Mouse (Mus musculus): Measurements from ENCODE around the gene Ifnz. TPM values are rescaled to one million over a fixed set of nuclear protein-coding genes. Genes with fewer than 3 reads are reported as not detected.
"Not testable (repeated sequence)": the region's sequence is repeated elsewhere in the genome, so short reads cannot be mapped to it uniquely, and the experiment has no call there.

Gene Ifnz
- polyA plus RNA-seq, 1 experiment from 2014 or later: not detected

DNA sequence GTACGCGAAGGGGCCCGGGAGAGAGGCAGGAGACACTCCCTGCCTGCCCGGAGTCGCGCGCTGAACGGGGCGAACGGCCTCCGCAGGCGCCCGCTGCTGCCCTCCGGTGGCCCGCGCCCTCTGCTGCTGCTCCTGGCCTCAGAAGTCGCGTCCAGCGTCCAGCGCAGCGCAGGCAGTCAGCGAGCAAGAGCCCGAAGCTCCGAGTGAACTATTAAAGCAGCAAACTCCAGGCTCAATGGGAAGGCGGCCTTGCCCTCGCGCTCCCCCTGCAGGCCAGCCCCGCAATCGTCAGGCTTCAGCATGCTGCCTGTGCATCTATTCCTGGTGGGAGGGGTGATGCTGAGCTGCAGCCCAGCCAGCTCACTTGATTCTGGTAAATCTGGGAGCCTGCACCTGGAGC lies 21.0 kb downstream of the Ifnz start, which contains the start of gene Gm13287:
Gene Gm13287, plus strand, starts transcription at position 301 of the 400 bp plus-strand sequence.
- H3K4me1 ChIP-seq (ENCODE audit: control insufficient read depth, insufficient read depth, low read length); H3K36me3 ChIP-seq (ENCODE audit: control insufficient read depth, insufficient read depth, low read length); H3K9ac ChIP-seq (ENCODE audit: low read length); H3K4me3 ChIP-seq (ENCODE audit: low read depth, low read length); DNase-seq (ENCODE audit: low spot score, missing footprints); H3K4me2 ChIP-seq; H3K27ac ChIP-seq (ENCODE audit: low read depth, low read length); ATAC-seq (ENCODE audit: low FRiP score); H3K27me3 ChIP-seq (ENCODE audit: control insufficient read depth, insufficient read depth, low read length); H3K9me3 ChIP-seq (ENCODE audit: control insufficient read depth, low read length): not testable (repeated sequence)
- no CpG with 5 or more reads among the region's 29 CpGs for WGBS

DNA sequence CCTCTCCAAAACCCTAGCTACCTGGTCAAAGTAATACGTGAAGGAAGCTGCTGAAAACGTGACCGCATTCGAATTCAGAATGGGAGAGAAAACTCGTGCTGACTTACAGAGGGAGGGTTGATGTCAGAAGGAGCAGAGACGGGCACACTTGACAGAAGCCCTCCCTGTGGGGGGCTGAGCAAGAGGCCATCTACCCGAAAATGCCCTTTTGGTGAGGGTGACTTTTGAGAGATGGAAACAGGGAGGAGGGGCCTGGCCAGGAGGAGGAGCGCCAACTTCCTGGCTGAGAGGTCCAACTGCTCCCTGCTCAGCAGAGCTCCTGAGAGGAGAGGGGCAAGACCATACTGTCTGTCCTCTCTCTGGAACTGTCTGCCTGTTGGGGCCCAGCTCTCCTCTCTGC lies 23.3 kb downstream of the Ifnz start, which contains the start of gene Gm13288:
Gene Gm13288, plus strand, starts transcription at position 301 of the 400 bp plus-strand sequence.
- H3K4me1 ChIP-seq (ENCODE audit: control insufficient read depth, insufficient read depth, low read length); H3K4me2 ChIP-seq; H3K27me3 ChIP-seq (ENCODE audit: control insufficient read depth, insufficient read depth, low read length); ATAC-seq (ENCODE audit: low FRiP score); H3K4me3 ChIP-seq (ENCODE audit: low read depth, low read length); H3K27ac ChIP-seq (ENCODE audit: low read depth, low read length); H3K36me3 ChIP-seq (ENCODE audit: control insufficient read depth, insufficient read depth, low read length); H3K9ac ChIP-seq (ENCODE audit: low read length); DNase-seq (ENCODE audit: low spot score, missing footprints); H3K9me3 ChIP-seq (ENCODE audit: control insufficient read depth, low read length): not testable (repeated sequence)
- WGBS: no CpG with 5 or more reads among the region's 8 CpGs

DNA sequence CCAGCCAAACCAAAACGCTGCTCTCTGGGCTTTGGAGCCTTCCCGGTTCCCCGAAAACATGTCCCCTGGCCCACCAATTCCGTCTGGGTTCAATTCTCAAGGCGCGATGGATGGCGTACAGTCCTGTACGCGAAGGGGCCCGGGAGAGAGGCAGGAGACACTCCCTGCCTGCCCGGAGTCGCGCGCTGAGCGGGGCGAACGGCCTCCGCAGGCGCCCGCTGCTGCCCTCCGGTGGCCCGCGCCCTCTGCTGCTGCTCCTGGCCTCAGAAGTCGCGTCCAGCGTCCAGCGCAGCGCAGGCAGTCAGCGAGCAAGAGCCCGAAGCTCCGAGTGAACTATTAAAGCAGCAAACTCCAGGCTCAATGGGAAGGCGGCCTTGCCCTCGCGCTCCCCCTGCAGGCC lies 23.8 kb downstream of the Ifnz start:
- 0% methylated on average over 11 of the region's 34 CpGs for WGBS
- not testable (repeated sequence) for H3K9ac ChIP-seq (ENCODE audit: low read length); H3K36me3 ChIP-seq (ENCODE audit: control insufficient read depth, insufficient read depth, low read length); H3K27me3 ChIP-seq (ENCODE audit: control insufficient read depth, insufficient read depth, low read length); H3K9me3 ChIP-seq (ENCODE audit: control insufficient read depth, low read length); DNase-seq (ENCODE audit: low spot score, missing footprints); ATAC-seq (ENCODE audit: low FRiP score); H3K27ac ChIP-seq (ENCODE audit: low read depth, low read length); H3K4me1 ChIP-seq (ENCODE audit: control insufficient read depth, insufficient read depth, low read length); H3K4me2 ChIP-seq; H3K4me3 ChIP-seq (ENCODE audit: low read depth, low read length)

DNA sequence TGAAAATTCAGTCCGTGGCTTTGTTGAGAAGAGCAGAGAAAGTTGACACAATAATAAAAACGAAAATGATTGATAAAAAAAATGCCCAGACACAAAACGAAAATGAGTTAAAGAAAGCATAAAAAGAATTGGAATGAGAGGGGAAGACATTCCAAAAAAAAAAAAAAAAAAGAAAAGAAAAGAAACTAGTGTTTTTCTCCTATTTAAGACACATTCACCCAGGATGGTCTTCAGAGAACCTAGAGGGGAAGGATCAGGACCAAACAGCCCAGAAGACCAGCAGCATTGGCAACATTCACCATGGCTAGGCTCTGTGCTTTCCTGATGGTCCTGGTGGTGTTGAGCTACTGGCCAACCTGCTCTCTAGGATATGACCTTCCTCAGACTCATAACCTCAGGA lies 34.0 kb downstream of the Ifnz start, which contains the start of gene Ifna7:
Gene Ifna7, plus strand, starts transcription at position 301 of the 400 bp plus-strand sequence.
- DNase-seq (ENCODE audit: low spot score, missing footprints): no peak
- Histone ChIP-seq H3K27ac (ENCODE audit: low read depth, low read length) (no peak within 1 kb of the TSS), H3K9me3 (ENCODE audit: control insufficient read depth, low read length) (no peaks in the 10 kb centered on the region), H3K27me3 (ENCODE audit: control insufficient read depth, insufficient read depth, low read length) (no peaks in the 10 kb centered on the region), H3K4me1 (ENCODE audit: control insufficient read depth, insufficient read depth, low read length) (no peaks in the 10 kb centered on the region), H3K36me3 (ENCODE audit: control insufficient read depth, insufficient read depth, low read length) (no peaks in the 10 kb centered on the region), H3K4me2 (no peak within 1 kb of the TSS), H3K9ac (ENCODE audit: low read length) (no peak within 1 kb of the TSS), H3K4me3 (ENCODE audit: low read depth, low read length) (no peak within 1 kb of the TSS)
- WGBS: 61% methylated on average over 3 of the region's 3 CpGs
- no peak for ATAC-seq (ENCODE audit: low FRiP score)

DNA sequence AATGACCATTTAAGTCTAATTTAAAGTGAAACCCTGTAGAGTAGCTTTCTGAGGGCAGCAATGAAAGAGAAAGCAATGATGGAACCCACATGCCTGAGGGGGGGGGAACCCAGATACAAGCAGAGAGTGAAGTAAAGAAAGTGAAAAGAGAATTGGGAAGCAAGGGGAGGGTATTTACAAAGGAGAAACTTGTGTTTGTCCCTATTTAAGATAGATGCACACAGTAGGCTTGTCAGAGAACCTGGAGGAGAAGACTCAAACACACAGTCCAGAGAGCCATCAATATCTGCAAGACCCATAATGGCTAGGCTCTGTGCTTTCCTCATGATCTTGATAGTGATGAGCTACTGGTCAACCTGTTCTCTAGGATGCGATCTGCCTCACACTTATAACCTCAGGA lies 37.7 kb downstream of the Ifnz start, which contains the start of gene Ifna11:
Gene Ifna11, plus strand, starts transcription at position 301 of the 400 bp plus-strand sequence.
- 78% methylated on average over 1 of the region's 1 CpGs for WGBS
- Histone ChIP-seq H3K4me3 (ENCODE audit: low read depth, low read length) (no peak within 1 kb of the TSS), H3K4me2 (no peak within 1 kb of the TSS), H3K36me3 (ENCODE audit: control insufficient read depth, insufficient read depth, low read length) (no peaks in the 10 kb centered on the region), H3K27ac (ENCODE audit: low read depth, low read length) (no peak within 1 kb of the TSS), H3K4me1 (ENCODE audit: control insufficient read depth, insufficient read depth, low read length) (no peaks in the 10 kb centered on the region), H3K9me3 (ENCODE audit: control insufficient read depth, low read length) (no peaks in the 10 kb centered on the region), H3K9ac (ENCODE audit: low read length) (no peak within 1 kb of the TSS), H3K27me3 (ENCODE audit: control insufficient read depth, insufficient read depth, low read length) (no peaks in the 10 kb centered on the region)
- no peak for ATAC-seq (ENCODE audit: low FRiP score)
- no peak for DNase-seq (ENCODE audit: low spot score, missing footprints)

DNA sequence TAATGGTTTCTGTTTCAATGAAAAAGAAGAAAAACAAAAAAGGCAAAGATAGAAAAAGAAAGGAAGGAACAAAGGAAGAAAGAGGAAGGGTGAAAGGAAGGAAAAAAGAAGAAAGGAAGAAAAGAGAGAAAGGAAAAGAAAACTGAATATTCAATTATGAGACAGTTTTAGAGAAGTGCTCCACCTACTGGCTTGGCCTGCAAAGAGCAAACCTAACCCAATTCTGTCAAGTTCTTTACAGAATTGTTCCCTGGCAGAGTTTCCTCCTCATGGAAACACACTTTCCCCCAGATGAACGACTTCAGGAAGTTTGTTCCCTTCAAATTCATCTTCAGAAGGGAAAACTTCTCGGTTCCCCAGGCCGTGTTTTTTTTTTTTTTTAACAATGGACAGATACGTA lies 41.1 kb downstream of the Ifnz start:
- Histone ChIP-seq H3K4me1 (ENCODE audit: control insufficient read depth, insufficient read depth, low read length) (no peaks in the 10 kb centered on the region), H3K9ac (ENCODE audit: low read length) (no peak overlapping the region), H3K4me2 (no peak overlapping the region), H3K27ac (ENCODE audit: low read depth, low read length) (no peak overlapping the region), H3K9me3 (ENCODE audit: control insufficient read depth, low read length) (no peaks in the 10 kb centered on the region), H3K36me3 (ENCODE audit: control insufficient read depth, insufficient read depth, low read length) (no peaks in the 10 kb centered on the region), H3K4me3 (ENCODE audit: low read depth, low read length) (no peak overlapping the region), H3K27me3 (ENCODE audit: control insufficient read depth, insufficient read depth, low read length) (no peaks in the 10 kb centered on the region)
- DNase-seq (ENCODE audit: low spot score, missing footprints) (no peak), ATAC-seq (ENCODE audit: low FRiP score) (no peak)
- 30% methylated on average over 4 of the region's 4 CpGs for WGBS

DNA sequence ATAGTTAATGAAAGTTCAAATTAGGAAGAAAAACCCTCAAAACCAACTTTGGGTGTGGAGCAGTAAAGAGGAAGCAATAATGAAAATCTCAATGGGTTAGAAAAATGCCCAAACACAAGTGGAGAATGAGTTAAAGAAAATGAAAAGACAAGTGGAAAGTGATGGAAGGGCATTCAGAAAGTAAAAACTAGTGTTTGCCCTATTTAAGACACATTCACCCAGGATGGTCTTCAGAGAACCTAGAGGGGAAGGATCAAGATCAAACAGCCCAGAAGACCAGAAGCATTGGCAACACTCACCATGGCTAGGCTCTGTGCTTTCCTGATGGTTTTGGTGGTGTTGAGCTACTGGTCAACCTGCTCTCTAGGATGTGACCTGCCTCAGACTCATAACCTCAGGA lies 45.2 kb downstream of the Ifnz start, which contains the start of gene Ifna6:
Gene Ifna6, plus strand, starts transcription at position 301 of the 400 bp plus-strand sequence.
- not testable (repeated sequence) for H3K9ac ChIP-seq (ENCODE audit: low read length); H3K36me3 ChIP-seq (ENCODE audit: control insufficient read depth, insufficient read depth, low read length); H3K27ac ChIP-seq (ENCODE audit: low read depth, low read length); H3K4me2 ChIP-seq; DNase-seq (ENCODE audit: low spot score, missing footprints); H3K9me3 ChIP-seq (ENCODE audit: control insufficient read depth, low read length); H3K27me3 ChIP-seq (ENCODE audit: control insufficient read depth, insufficient read depth, low read length); H3K4me1 ChIP-seq (ENCODE audit: control insufficient read depth, insufficient read depth, low read length); ATAC-seq (ENCODE audit: low FRiP score); H3K4me3 ChIP-seq (ENCODE audit: low read depth, low read length)

DNA sequence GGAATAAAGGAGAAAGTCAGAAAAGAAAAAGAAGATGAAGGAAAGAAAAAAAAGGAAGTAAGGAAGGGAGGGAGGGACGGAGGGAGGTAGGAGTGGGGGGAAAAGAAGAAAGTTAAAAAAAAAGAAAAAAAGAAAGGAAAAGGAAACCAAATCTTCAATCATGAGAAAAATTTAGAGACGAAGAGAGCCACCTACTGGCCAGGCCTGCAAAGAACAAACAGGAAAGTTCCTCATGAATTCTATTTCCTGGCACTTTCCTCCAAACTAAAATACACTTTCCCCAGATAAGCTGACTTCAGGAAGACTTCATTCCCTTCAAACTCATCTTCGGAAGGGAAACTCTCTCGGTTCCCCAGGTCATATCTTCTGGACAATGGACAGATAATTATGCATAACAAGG lies 48.6 kb downstream of the Ifnz start:
- no peaks in the 10 kb centered on the region for H3K9me3 ChIP-seq (ENCODE audit: control insufficient read depth, low read length)
- ATAC-seq (ENCODE audit: low FRiP score) (no peak), DNase-seq (ENCODE audit: low spot score, missing footprints) (no peak)
- 31% methylated on average over 4 of the region's 4 CpGs for WGBS
- H3K36me3 ChIP-seq (ENCODE audit: control insufficient read depth, insufficient read depth, low read length): no peaks in the 10 kb centered on the region
- no peaks in the 10 kb centered on the region for H3K4me1 ChIP-seq (ENCODE audit: control insufficient read depth, insufficient read depth, low read length)
- no peak overlapping the region for H3K4me2 ChIP-seq
- H3K4me3 ChIP-seq (ENCODE audit: low read depth, low read length): no peak overlapping the region
- H3K27me3 ChIP-seq (ENCODE audit: control insufficient read depth, insufficient read depth, low read length): no peaks in the 10 kb centered on the region
- no peak overlapping the region for H3K27ac ChIP-seq (ENCODE audit: low read depth, low read length)
- H3K9ac ChIP-seq (ENCODE audit: low read length): no peak overlapping the region
